Mouse (Mus musculus) bone marrow, adult 2 months (tissue): ENCODE results near the gene Fry. TPM values are rescaled to one million over a fixed set of nuclear protein-coding genes. Genes with fewer than 3 reads are reported as not detected.

Experiments
- H3K27ac ChIP-seq: fragments of 200-500 bp; 2 replicates; pipeline ENCODE4 v1.5.1; 2012; ENCODE audit warnings: low read depth, mild to moderate bottlenecking, control low read depth, inconsistent platforms, low read length; ENCODE audit not compliant: control insufficient read depth, poor library complexity, insufficient read depth
- H3K4me1 ChIP-seq: fragments of 200-500 bp; 2 replicates; pipeline ENCODE4 v1.6.1; 2011; ENCODE audit warnings: low read length; ENCODE audit not compliant: control insufficient read depth, insufficient read depth
- H3K4me3 ChIP-seq: fragments of 200-500 bp; replicated peaks from 2 replicates; pipeline ENCODE3; 2011; ENCODE audit warnings: mild to moderate bottlenecking, low read depth, low read length, control low read depth; ENCODE audit not compliant: control insufficient read depth
- CTCF ChIP-seq: fragments of 200-500 bp; IDR thresholded peaks from 2 replicates; pipeline ENCODE4 v1.5.1; 2011; ENCODE audit warnings: low read length, control low read depth; ENCODE audit not compliant: control insufficient read depth, insufficient read depth
- POLR2A ChIP-seq: fragments of 200-500 bp; IDR thresholded peaks from 2 replicates; pipeline ENCODE4 v1.6.1; 2011; ENCODE audit warnings: low read depth, mild to moderate bottlenecking, control low read depth, low read length, borderline replicate concordance; ENCODE audit not compliant: control insufficient read depth
- WGBS: fragments of 180-500 bp; shearing (Covaris S2); methylation state at CpG from one replicate; pipeline ENCODE4 v1.1.7; 2018; 5-methylcytosine and 5-hydroxymethylcytosine counted together
- polyA plus RNA-seq: library from polyadenylated mRNA; stranded (reverse); fragments of >200 nt; gene quantifications from 2 replicates; pipeline ENCODE4 v1.2.4, GENCODE M21; 2011; ENCODE audit warnings: low replicate concordance; ENCODE audit not compliant: missing spikeins, insufficient read depth, insufficient read length

Gene Fry
- polyA plus RNA-seq, 1 experiment = 20.0 TPM

DNA sequence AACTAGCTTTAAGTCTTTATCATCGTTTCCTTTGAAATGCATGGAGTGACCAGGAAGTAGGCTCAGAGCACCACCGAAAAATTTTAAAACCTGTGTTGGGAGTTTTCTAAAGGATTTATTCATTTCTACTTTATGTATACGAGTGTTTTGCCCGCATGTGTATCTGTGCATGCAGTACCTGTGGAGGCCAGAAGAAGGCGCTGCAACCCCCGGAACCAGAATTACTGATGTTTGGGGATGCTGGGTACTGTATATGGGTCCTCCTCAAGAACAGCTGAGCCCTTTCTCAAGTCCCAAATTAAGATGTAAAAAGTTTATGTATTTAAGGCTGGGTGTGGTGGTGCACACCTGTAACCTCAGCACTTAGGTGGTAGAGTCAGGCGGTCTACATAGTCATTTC, 139.3 kb downstream of the Fry start:
- Histone ChIP-seq H3K4me3 (no peak overlapping the region), H3K27ac (no peak overlapping the region), H3K4me1 (no peaks in the 10 kb centered on the region)
- no peak for TF ChIP-seq POLR2A
- peak; percentile 29; the same call in 1 of the 2 replicates for TF ChIP-seq CTCF
- WGBS = 78% methylated on average over 7 of the region's 7 CpGs

- Histone ChIP-seq H3K27ac (no peak overlapping the region), H3K4me3 (no peak overlapping the region), H3K4me1 (peaks cover 1% of the 10 kb centered on the region; the same call in 1 of the 2 replicates)
- WGBS = 3% methylated on average over 29 of the region's 29 CpGs
- TF ChIP-seq CTCF (no peak), POLR2A (no peak)
These were observed 141.0 kb downstream of the Fry start for GRCm38 (mm10) chr5:150259191-150260053.

DNA sequence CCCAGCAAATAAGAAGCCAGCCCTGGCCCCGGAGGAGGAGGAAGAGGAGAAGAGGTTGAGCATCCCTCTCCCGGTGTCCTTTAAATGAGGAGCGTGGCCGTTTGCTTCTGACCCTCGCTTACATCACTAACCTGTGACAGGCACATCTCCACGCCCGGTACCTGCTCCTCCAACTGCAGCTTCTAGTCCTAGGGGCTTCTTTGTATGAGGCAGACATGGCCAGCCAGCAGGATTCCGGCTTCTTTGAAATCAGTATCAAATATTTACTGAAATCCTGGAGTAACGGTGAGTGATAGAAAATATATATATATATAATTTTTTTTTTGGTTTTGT, 141.6 kb downstream of the Fry start:
- TF ChIP-seq CTCF = no peak
- TF ChIP-seq POLR2A = no peak
- peaks cover 1% of the 10 kb centered on the region; the same call in 1 of the 2 replicates for H3K4me1 ChIP-seq
- WGBS = 55% methylated on average over 9 of the region's 9 CpGs
- H3K27ac ChIP-seq = no peak overlapping the region
- no peak overlapping the region for H3K4me3 ChIP-seq

DNA sequence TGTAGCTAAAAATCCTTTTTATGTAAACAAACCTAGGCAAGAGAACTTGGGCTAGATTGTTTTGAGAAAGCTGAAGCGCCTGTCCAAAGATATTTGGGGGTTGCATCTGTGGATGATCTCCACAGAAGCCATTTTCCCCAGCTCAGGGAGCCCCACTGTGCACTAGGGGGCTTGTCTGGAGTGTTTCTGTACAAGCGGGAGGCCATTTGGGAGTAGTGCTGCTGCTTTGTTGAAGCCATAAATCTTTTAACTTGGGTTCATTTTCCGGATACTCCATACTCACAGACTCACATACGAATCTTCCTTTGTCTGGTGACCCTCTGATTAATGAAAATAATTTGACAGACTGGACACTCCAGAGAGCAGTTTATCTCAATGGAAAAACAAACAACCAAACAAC, 142.9 kb downstream of the Fry start:
- Histone ChIP-seq H3K4me1 (peaks cover 1% of the 10 kb centered on the region; the same call in 1 of the 2 replicates), H3K4me3 (no peak overlapping the region), H3K27ac (no peak overlapping the region)
- TF ChIP-seq POLR2A (no peak), CTCF (no peak)
- WGBS = 84% methylated on average over 4 of the region's 4 CpGs

- peak overlapping the region; percentile 19 for H3K27ac ChIP-seq
- peaks cover 1% of the 10 kb centered on the region; the same call in 1 of the 2 replicates for H3K4me1 ChIP-seq
- H3K4me3 ChIP-seq = no peak overlapping the region
- WGBS = 66% methylated on average over 16 of the region's 16 CpGs
- TF ChIP-seq CTCF (no peak), POLR2A (no peak)
These were observed 143.7 kb downstream of the Fry start for GRCm38 (mm10) chr5:150262046-150262716.

GRCm38 (mm10) chr5:150262717-150263103, 144.3 kb downstream of the Fry start:
- TF ChIP-seq POLR2A = no peak
- TF ChIP-seq CTCF = no peak
- WGBS = 18% methylated on average over 5 of the region's 5 CpGs
- H3K4me1 ChIP-seq = peaks cover 1% of the 10 kb centered on the region; the same call in 1 of the 2 replicates
- H3K27ac ChIP-seq = peak overlapping the region; percentile 24; the same call in 1 of the 2 replicates
- H3K4me3 ChIP-seq = no peak overlapping the region

DNA sequence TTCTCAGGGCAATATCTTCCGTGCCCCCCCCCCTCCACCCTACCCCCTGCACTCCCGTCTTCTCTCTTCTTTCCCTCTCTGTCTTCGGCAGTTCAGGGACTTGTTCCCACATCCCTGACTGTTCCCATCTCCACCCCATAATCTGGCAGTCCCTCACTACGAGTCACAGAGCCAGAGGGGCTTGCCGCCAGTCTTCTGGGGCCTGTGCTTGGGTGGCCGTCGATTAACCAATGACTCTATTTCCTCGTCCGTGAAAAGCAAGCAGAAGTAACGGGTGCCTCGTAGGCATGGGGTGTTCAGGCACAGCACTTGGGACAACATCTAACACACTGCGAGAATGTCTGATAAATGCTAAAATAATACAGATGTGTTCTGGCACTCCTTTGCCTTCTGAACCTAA, 144.7 kb downstream of the Fry start:
- H3K27ac ChIP-seq = peak overlapping the region; percentile 24; the same call in 1 of the 2 replicates
- 40% methylated on average over 12 of the region's 12 CpGs for WGBS
- TF ChIP-seq POLR2A (no peak), CTCF (no peak)
- no peak overlapping the region for H3K4me3 ChIP-seq
- H3K4me1 ChIP-seq = peaks cover 1% of the 10 kb centered on the region; the same call in 1 of the 2 replicates

DNA sequence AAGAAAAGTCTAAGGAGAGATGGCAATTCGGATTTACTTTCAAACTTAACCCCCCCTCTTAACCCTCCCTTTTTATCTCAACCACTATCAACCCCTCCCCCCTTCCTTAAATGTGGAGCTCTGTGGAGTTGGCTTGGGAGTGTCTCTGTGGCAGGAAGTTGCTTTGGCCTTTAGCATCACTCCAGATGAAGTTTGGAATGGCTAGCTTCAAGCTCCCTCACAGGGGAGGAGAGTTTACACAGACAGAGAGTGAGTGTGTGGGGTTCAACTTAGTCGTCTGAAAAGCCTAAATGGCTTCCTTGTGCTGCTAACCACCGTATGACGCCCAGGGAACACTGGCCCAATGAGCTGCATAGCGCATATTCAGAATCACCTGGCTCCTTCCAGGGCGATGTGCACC, 145.2 kb downstream of the Fry start:
- 74% methylated on average over 6 of the region's 6 CpGs for WGBS
- H3K27ac ChIP-seq = no peak overlapping the region
- no peak overlapping the region for H3K4me3 ChIP-seq
- peaks cover 1% of the 10 kb centered on the region; the same call in 1 of the 2 replicates for H3K4me1 ChIP-seq
- TF ChIP-seq CTCF = no peak
- no peak for TF ChIP-seq POLR2A
